Mouse (Mus musculus): ENCODE results near the gene Timm9.
"Not testable (repeated sequence)": the region's sequence is repeated elsewhere in the genome, so short reads cannot be mapped to it uniquely, and the experiment has no call there.

The Timm9 gene

GRCm38 (mm10) chr12:71104275-71104674 lies 32.2 kb downstream of the Timm9 start:
- DNase-seq, result not testable (repeated sequence)

GRCm38 (mm10) chr12:71086331-71086730 lies 50.2 kb downstream of the Timm9 start:
- peak; percentile 59 for DNase-seq
